Comparison of ENCODE assay signal across 22 mouse cellular contexts in the genomic region with DNA sequence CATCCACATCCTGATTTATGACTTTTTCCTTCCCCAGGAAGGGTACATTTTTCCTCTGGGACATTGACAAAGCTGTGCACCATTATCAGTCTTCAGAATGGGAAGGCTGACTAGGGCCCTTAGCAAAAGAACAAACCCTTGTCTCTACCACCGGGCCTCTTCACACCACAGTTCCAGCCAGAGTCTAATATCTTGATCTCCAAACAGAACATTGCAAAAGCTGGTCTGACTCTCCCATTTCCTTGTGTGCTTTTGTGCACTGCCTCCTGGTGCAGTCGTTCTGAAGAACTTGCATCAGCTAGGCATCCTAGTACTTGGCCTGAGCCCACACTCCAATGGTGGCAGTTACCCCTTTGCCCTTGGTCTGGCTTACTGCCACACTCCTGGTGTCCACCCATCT. TPM values are rescaled to one million over a fixed set of nuclear protein-coding genes. Genes with fewer than 3 reads are reported as not detected.
DNase-seq lines count a peak whose midpoint lies in the region; ATAC-seq and TF ChIP-seq lines count a peak whose summit lies in the region.
"Had no signal": no experiment of that assay in that cellular context is flagged by ENCODE, and none has a peak within 500 bp of the region (broad histone marks: within the 10 kb centered on the region; RNA-seq: fewer than 3 reads in every experiment).

No protein-coding gene starts in this region.

- no peak for TF ChIP-seq POLR2A in lung, adult 2 months (IDR thresholded peaks at IDR 0.05; ENCODE audit: borderline replicate concordance, extremely low read depth, low read depth, low read length)

- no peak for TF ChIP-seq CTCF in lung, adult 2 months (IDR thresholded peaks at IDR 0.05; ENCODE audit: insufficient read depth, low read length)
- TF ChIP-seq CTCF in lung, postnatal 0 days (IDR thresholded peaks at IDR 0.05), result peak; percentile 11; the same call in 1 of the 2 replicates
- TF ChIP-seq CTCF in gastrocnemius, adult 2 months (IDR thresholded peaks at IDR 0.05), result no peak

- H3K36me3 ChIP-seq in embryonic facial prominence, embryonic 13.5 days, result no peaks in the 10 kb centered on the region
- no peaks in the 10 kb centered on the region for H3K36me3 ChIP-seq in lung, postnatal 0 days (ENCODE audit: insufficient read depth, low read length)
- no peaks in the 10 kb centered on the region for H3K36me3 ChIP-seq in forebrain, embryonic 12.5 days (replicated peaks)
- H3K36me3 ChIP-seq: embryonic facial prominence, embryonic 15.5 days; forebrain, embryonic 15.5 days; hindbrain, embryonic 12.5 days; hindbrain, embryonic 15.5 days had no signal

- peaks cover 11% of the 10 kb centered on the region for H3K27me3 ChIP-seq in embryonic facial prominence, embryonic 13.5 days
- H3K27me3 ChIP-seq in lung, postnatal 0 days (replicated peaks; ENCODE audit: insufficient read depth, low read length), result no peaks in the 10 kb centered on the region
- H3K27me3 ChIP-seq in forebrain, embryonic 12.5 days, result peaks cover 12% of the 10 kb centered on the region; the same call in 1 of the 2 replicates
- H3K27me3 ChIP-seq: forebrain, embryonic 15.5 days; hindbrain, embryonic 15.5 days had no signal

- 37% methylated on average over 2 of the region's 2 CpGs for WGBS in lung, adult 2 months
- 86% methylated on average over 2 of the region's 2 CpGs for WGBS in embryonic facial prominence, embryonic 13.5 days
- WGBS in lung, postnatal 0 days, result 24% methylated on average over 2 of the region's 2 CpGs
- WGBS in forebrain, embryonic 12.5 days, result 90% methylated on average over 2 of the region's 2 CpGs

- no peak for TF ChIP-seq EP300 in lung, postnatal 0 days (IDR thresholded peaks at IDR 0.05)

- H3K4me2 ChIP-seq in embryonic facial prominence, embryonic 13.5 days, result no peak overlapping the region
- no peak overlapping the region for H3K4me2 ChIP-seq in lung, postnatal 0 days (replicated peaks; ENCODE audit: low read depth, low read length)
- no peak overlapping the region for H3K4me2 ChIP-seq in forebrain, embryonic 12.5 days
- H3K4me2 ChIP-seq: embryonic facial prominence, embryonic 15.5 days; forebrain, embryonic 15.5 days; heart, embryonic 11.5 days; hindbrain, embryonic 12.5 days; hindbrain, embryonic 15.5 days had no signal

- H3K4me3 ChIP-seq in lung, adult 2 months (replicated peaks; ENCODE audit: extremely low read depth, low read depth, low read length), result no peak overlapping the region
- H3K4me3 ChIP-seq in embryonic facial prominence, embryonic 13.5 days, result no peak overlapping the region
- H3K4me3 ChIP-seq in lung, postnatal 0 days (ENCODE audit: low read depth, low read length), result no peak overlapping the region
- no peak overlapping the region for H3K4me3 ChIP-seq in forebrain, embryonic 12.5 days (replicated peaks)
- no peak overlapping the region for H3K4me3 ChIP-seq in gastrocnemius, adult 2 months
- H3K4me3 ChIP-seq: embryonic facial prominence, embryonic 15.5 days; forebrain, embryonic 15.5 days; hindbrain, embryonic 12.5 days; hindbrain, embryonic 15.5 days had no signal

- peak; percentile 30 for DNase-seq in lung, adult 2 months
- no peak for DNase-seq in lung, postnatal 10 days
- DNase-seq in adipocyte (ENCODE audit: low spot score), result peak; percentile 49
- DNase-seq in lung, postnatal 0 days (ENCODE audit: low spot score), result peak; percentile 57
- DNase-seq in frontal cortex, adult 2 months (ENCODE audit: extremely low spot score in 1 of 2, low spot score in 1 of 2), result no peak
- no peak for DNase-seq in gastrocnemius, adult 2 months
- DNase-seq: adrenal gland, adult 8-10 months; adrenal gland, postnatal 36 days; cerebellum, adult 18-20 months; cerebellum, adult 9-10 months; cerebellum, postnatal 14 days; gastrocnemius, postnatal 14 days; heart, adult 11 months had no signal

- H3K9ac ChIP-seq in embryonic facial prominence, embryonic 13.5 days, result no peak overlapping the region
- no peak overlapping the region for H3K9ac ChIP-seq in lung, postnatal 0 days (replicated peaks; ENCODE audit: low read depth)
- H3K9ac ChIP-seq in forebrain, embryonic 12.5 days, result no peak overlapping the region
- H3K9ac ChIP-seq: embryonic facial prominence, embryonic 15.5 days; forebrain, embryonic 15.5 days; hindbrain, embryonic 12.5 days; hindbrain, embryonic 15.5 days had no signal

- no peaks in the 10 kb centered on the region for H3K9me3 ChIP-seq in embryonic facial prominence, embryonic 13.5 days
- H3K9me3 ChIP-seq in lung, postnatal 0 days (ENCODE audit: low read length), result no peaks in the 10 kb centered on the region
- H3K9me3 ChIP-seq in forebrain, embryonic 12.5 days, result no peaks in the 10 kb centered on the region
- H3K9me3 ChIP-seq: embryonic facial prominence, embryonic 15.5 days; forebrain, embryonic 15.5 days; hindbrain, embryonic 12.5 days; hindbrain, embryonic 15.5 days had no signal

- H3K4me1 ChIP-seq in lung, adult 2 months (ENCODE audit: control insufficient read depth, insufficient read depth, low read length), result peaks cover 16% of the 10 kb centered on the region
- H3K4me1 ChIP-seq in embryonic facial prominence, embryonic 13.5 days, result peaks cover 47% of the 10 kb centered on the region
- H3K4me1 ChIP-seq in lung, postnatal 0 days (ENCODE audit: insufficient read depth, low read depth, low read length), result peaks cover 28% of the 10 kb centered on the region
- no peaks in the 10 kb centered on the region for H3K4me1 ChIP-seq in forebrain, embryonic 12.5 days

- ATAC-seq in embryonic facial prominence, embryonic 13.5 days (ENCODE audit: insufficient number of reproducible peaks, insufficient read depth, low FRiP score, low TSS enrichment, low read depth), result no peak
- ATAC-seq in lung, postnatal 0 days, result peak; percentile 25; the same call in 1 of the 2 replicates
- ATAC-seq in forebrain, embryonic 12.5 days (ENCODE audit: low FRiP score), result no peak
- ATAC-seq: CD4-positive, CD25-positive, alpha-beta regulatory T cell, adult 4 months; forebrain, embryonic 15.5 days had no signal

- intact Hi-C loops in gastrocnemius, adult 2 months (cut with DNase I), result no loop called here

- H3K27ac ChIP-seq in embryonic facial prominence, embryonic 13.5 days, result peak overlapping the region; percentile 61
- peak overlapping the region; percentile 69 for H3K27ac ChIP-seq in lung, postnatal 0 days (ENCODE audit: low read length)
- no peak overlapping the region for H3K27ac ChIP-seq in forebrain, embryonic 12.5 days
- H3K27ac ChIP-seq in gastrocnemius, adult 2 months, result no peak overlapping the region
- H3K27ac ChIP-seq: forebrain, embryonic 15.5 days; hindbrain, embryonic 12.5 days; hindbrain, embryonic 15.5 days had no signal

RNA-seq across cellular contexts. Expression of a gene that starts 54.4 kb away (rescaled TPM):
- 257 and 302 TPM in 2 replicates for polyA plus RNA-seq in lung, adult 2 months (2012; rRNA removed)
- polyA plus RNA-seq in embryonic facial prominence, embryonic 13.5 days (2015; fragmentation: Nextera tagmentation; extraction: Ambion mirVana), result 14.2 and 14.5 TPM in 2 replicates
- 43.6 and 49.6 TPM in 2 replicates for polyA plus RNA-seq in lung, postnatal 0 days (2015; fragmentation: Nextera tagmentation; extraction: Ambion mirVana)
- 3.0 and 4.2 TPM in 2 replicates for polyA plus RNA-seq in frontal cortex, adult 2 months (2012; rRNA removed)
- 0.81 and 1.0 TPM in 2 replicates for polyA plus RNA-seq in forebrain, embryonic 12.5 days (2016; fragmentation: Nextera tagmentation; extraction: Ambion mirVana)
- 1 to 10 TPM; 1.7 to 3.6 TPM for total RNA-seq in gastrocnemius, adult 2 months (2021)
- total RNA-seq: MEL had no signal
- polyA plus RNA-seq: CD4-positive, CD25-positive, alpha-beta regulatory T cell, adult 4 months had no signal

Comparison
In these comparisons a context has a peak if more than half of its experiments do, and no peak if none do; other contexts are left out.
1. DNase-seq: peak in lung, adult 2 months (single experiment), adipocyte (single experiment) and lung, postnatal 0 days (single experiment); none in lung, postnatal 10 days (single experiment), frontal cortex, adult 2 months (0 of 2) and gastrocnemius, adult 2 months (single experiment).
2. H3K27ac ChIP-seq: peak in embryonic facial prominence, embryonic 13.5 days (single experiment) and lung, postnatal 0 days (single experiment); none in forebrain, embryonic 12.5 days (single experiment) and gastrocnemius, adult 2 months (single experiment).